Mouse (Mus musculus) lung, embryonic 15.5 days (tissue): ENCODE results near the gene Olfr827. TPM values are rescaled to one million over a fixed set of nuclear protein-coding genes. Genes with fewer than 3 reads are reported as not detected.

ENCODE experiments used
- ATAC-seq: fragments of 200-750 bp; cut with Nextera tagmentation; 2 replicates; pipeline ENCODE4 v1.8.0; 2017; ENCODE audit warnings: moderate number of reproducible peaks, borderline replicate concordance; ENCODE audit not compliant: low FRiP score, low TSS enrichment; ENCODE audit errors: extremely low read depth
- H3K27ac ChIP-seq: fragments of 300-500 bp; sonication (generic); 2 replicates; pipeline ENCODE4 v1.5.1; 2015; ENCODE audit warnings: moderate library complexity, mild to moderate bottlenecking, inconsistent platforms
- H3K27me3 ChIP-seq: fragments of 300-500 bp; sonication (generic); 2 replicates; pipeline ENCODE4 v1.6.1; 2015; ENCODE audit warnings: inconsistent platforms
- H3K36me3 ChIP-seq: fragments of 300-500 bp; sonication (generic); 2 replicates; pipeline ENCODE4 v1.6.1; 2015; ENCODE audit warnings: inconsistent platforms
- H3K4me1 ChIP-seq: fragments of 300-500 bp; sonication (generic); 2 replicates; pipeline ENCODE4 v1.6.1; 2015; ENCODE audit warnings: inconsistent platforms
- H3K4me2 ChIP-seq: fragments of 300-500 bp; sonication (generic); 2 replicates; pipeline ENCODE4 v1.6.1; 2015; ENCODE audit warnings: inconsistent platforms, mild to moderate bottlenecking, moderate library complexity
- H3K4me3 ChIP-seq: fragments of 300-500 bp; sonication (generic); 2 replicates; pipeline ENCODE4 v1.5.1; 2015; ENCODE audit warnings: mild to moderate bottlenecking, inconsistent platforms
- H3K9ac ChIP-seq: fragments of 300-500 bp; sonication (generic); 2 replicates; pipeline ENCODE4 v1.6.1; 2015; ENCODE audit warnings: inconsistent platforms
- H3K9me3 ChIP-seq: fragments of 300-500 bp; sonication (generic); 2 replicates; pipeline ENCODE4 v1.6.1; 2016; ENCODE audit warnings: inconsistent platforms
- polyA plus RNA-seq: library from polyadenylated mRNA; unstranded; fragments of >200 nt; fragmentation: Nextera tagmentation; extraction: Ambion mirVana; gene quantifications from 2 replicates; pipeline ENCODE4 v1.2.1, GENCODE M21; 2015

The Olfr827 gene
- polyA plus RNA-seq, 1 experiment from 2014 or later: not detected

- Histone ChIP-seq H3K4me3 (no peak overlapping the region), H3K9ac (no peak overlapping the region), H3K27ac (no peak overlapping the region), H3K27me3 (no peaks in the 10 kb centered on the region), H3K4me2 (no peak overlapping the region), H3K9me3 (no peaks in the 10 kb centered on the region), H3K36me3 (no peaks in the 10 kb centered on the region), H3K4me1 (no peaks in the 10 kb centered on the region)
- ATAC-seq: no peak
Measured at GRCm38 (mm10) chr10:130165196-130165595, 49.0 kb downstream of the Olfr827 start.

Other genes with a start within 250 kb of the Olfr827 start
- gene Olfr819, start 247.1 kb downstream of the Olfr827 start, polyA plus RNA-seq: not detected in 2 replicates
- not detected in 2 replicates for gene Olfr247, start 238.3 kb downstream of the Olfr827 start, polyA plus RNA-seq
- gene Gm10310, start 229.3 kb downstream of the Olfr827 start, polyA plus RNA-seq: not detected in 2 replicates
- not detected in 2 replicates for gene Olfr820, start 201.8 kb downstream of the Olfr827 start, polyA plus RNA-seq
- not detected in 2 replicates for gene Olfr821, start 184.1 kb downstream of the Olfr827 start, polyA plus RNA-seq
- not detected in 2 replicates for gene Olfr822, start 143.2 kb downstream of the Olfr827 start, polyA plus RNA-seq
- not detected in 2 replicates for gene Olfr823, start 99.0 kb downstream of the Olfr827 start, polyA plus RNA-seq
- not detected in 2 replicates for gene Olfr824, start 84.4 kb downstream of the Olfr827 start, polyA plus RNA-seq
- gene Olfr825, start 47.6 kb downstream of the Olfr827 start, polyA plus RNA-seq: not detected in 2 replicates
- gene Olfr826, start 30.2 kb downstream of the Olfr827 start, polyA plus RNA-seq: not detected in 2 replicates
- not detected in 2 replicates for gene Neurod4, start 65.8 kb upstream of the Olfr827 start, polyA plus RNA-seq
- 0.52 and 2.2 TPM in 2 replicates for gene Tespa1, start 108.5 kb upstream of the Olfr827 start, polyA plus RNA-seq
- gene Vmn2r84, start 179.9 kb upstream of the Olfr827 start, polyA plus RNA-seq: not detected in 2 replicates
- gene Vmn2r85, start 215.3 kb upstream of the Olfr827 start, polyA plus RNA-seq: not detected in 2 replicates
- gene Vmn2r86, start 241.6 kb upstream of the Olfr827 start, polyA plus RNA-seq: not detected in 2 replicates